Mouse (Mus musculus) cerebellum, adult 2 months (tissue): Measurements from ENCODE around the gene Kcnip1. TPM values are rescaled to one million over a fixed set of nuclear protein-coding genes. Genes with fewer than 3 reads are reported as not detected.
A peak's percentile ranks its signal among the peaks of the same experiment; 100 is the strongest.

Source experiments
- DNase-seq, 2 experiments: peaks; one replicate each; pipeline ENCODE4 v3.0.0; 2021
- H3K27ac ChIP-seq: fragments of 200-500 bp; 2 replicates; pipeline ENCODE4 v1.5.1; 2012; ENCODE audit warnings: low read length, control low read depth, inconsistent platforms; ENCODE audit not compliant: insufficient read depth
- H3K27me3 ChIP-seq: fragments of 200-500 bp; 2 replicates; pipeline ENCODE4 v1.6.1; 2012; ENCODE audit warnings: inconsistent platforms, mild to moderate bottlenecking, low read length, moderate library complexity; ENCODE audit not compliant: control insufficient read depth, insufficient read depth
- H3K4me1 ChIP-seq: fragments of 200-500 bp; 2 replicates; pipeline ENCODE4 v1.6.1; 2011; ENCODE audit warnings: low read length; ENCODE audit not compliant: control insufficient read depth, insufficient read depth
- H3K4me3 ChIP-seq: fragments of 200-500 bp; replicated peaks from 2 replicates; pipeline ENCODE3; 2011; ENCODE audit warnings: mild to moderate bottlenecking, low read depth, low read length, control low read depth; ENCODE audit not compliant: insufficient read depth
- CTCF ChIP-seq: fragments of 200-500 bp; IDR thresholded peaks from 2 replicates; pipeline ENCODE4 v1.5.1; 2011; ENCODE audit warnings: low read depth, mild to moderate bottlenecking, control low read depth, low read length, moderate library complexity, borderline replicate concordance; ENCODE audit not compliant: insufficient read depth
- POLR2A ChIP-seq: fragments of 200-500 bp; IDR thresholded peaks from 2 replicates; pipeline ENCODE4 v1.6.1; 2011; ENCODE audit warnings: low read length, control low read depth, borderline replicate concordance; ENCODE audit not compliant: insufficient read depth
- WGBS: fragments of 180-500 bp; shearing (Covaris S2); methylation state at CpG from one replicate; pipeline ENCODE4 v1.1.7; 2018; 5-methylcytosine and 5-hydroxymethylcytosine counted together
- polyA plus RNA-seq: library from polyadenylated mRNA; depleted of rRNA; stranded (reverse); fragments of >200 nt; gene quantifications from 2 replicates; pipeline ENCODE4 v1.2.3, GENCODE M21; 2012; rRNA removed

Gene Kcnip1
- polyA plus RNA-seq: 78.8 and 84.2 TPM in 2 replicates

DNA sequence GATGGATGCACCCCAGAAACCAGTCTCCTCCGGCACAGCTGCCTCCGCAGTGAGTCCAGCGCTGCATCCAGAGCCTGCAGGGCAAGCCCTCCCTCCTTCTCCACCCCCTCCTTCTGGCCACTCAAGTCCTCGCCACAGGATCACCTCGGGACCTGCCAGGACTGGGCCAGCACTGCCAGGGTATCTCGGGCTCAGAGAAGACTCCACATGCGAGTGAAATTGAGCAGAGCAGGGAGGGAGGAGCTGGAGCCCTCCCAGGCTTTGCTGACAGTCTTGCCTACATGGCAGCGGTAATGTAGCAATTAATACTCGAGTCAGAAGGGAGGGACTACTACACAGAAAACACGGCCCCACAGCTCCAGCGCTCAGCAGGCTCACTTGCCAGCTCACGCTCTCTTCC lies at the start of gene Kcnip1:
Kcnip1 (minus strand) TSS at position 215 of the 400 bp plus-strand sequence.
- 4% methylated on average over 12 of the region's 12 CpGs for WGBS
- no peak for TF ChIP-seq POLR2A
- no peak for TF ChIP-seq CTCF
- Histone ChIP-seq H3K4me1 (peaks cover 6% of the 10 kb centered on the region), H3K27me3 (no peaks in the 10 kb centered on the region; the same call in 1 of the 2 replicates), H3K27ac (no peak within 1 kb of the TSS), H3K4me3 (peak within 1 kb of the TSS; percentile 23)
- DNase-seq: peak; percentile 53 to 63

- H3K4me3 ChIP-seq: no peak overlapping the region
- WGBS: 82% methylated on average over 5 of the region's 5 CpGs
- no peak for TF ChIP-seq CTCF
- TF ChIP-seq POLR2A: no peak
- DNase-seq: no peak
- no peak overlapping the region for H3K27ac ChIP-seq
- H3K27me3 ChIP-seq: no peaks in the 10 kb centered on the region
- H3K4me1 ChIP-seq: no peaks in the 10 kb centered on the region
Measured at GRCm38 (mm10) chr11:34040061-34040460, 47.1 kb upstream of the Kcnip1 start.

- TF ChIP-seq CTCF: no peak
- TF ChIP-seq POLR2A: no peak
- H3K27ac ChIP-seq: no peak overlapping the region
- H3K4me3 ChIP-seq: no peak overlapping the region
- no peaks in the 10 kb centered on the region for H3K27me3 ChIP-seq
- 85% methylated on average over 5 of the region's 5 CpGs for WGBS
- no peak for DNase-seq
- H3K4me1 ChIP-seq: no peaks in the 10 kb centered on the region
Measured at GRCm38 (mm10) chr11:34035909-34036658, 43.1 kb upstream of the Kcnip1 start.

DNA sequence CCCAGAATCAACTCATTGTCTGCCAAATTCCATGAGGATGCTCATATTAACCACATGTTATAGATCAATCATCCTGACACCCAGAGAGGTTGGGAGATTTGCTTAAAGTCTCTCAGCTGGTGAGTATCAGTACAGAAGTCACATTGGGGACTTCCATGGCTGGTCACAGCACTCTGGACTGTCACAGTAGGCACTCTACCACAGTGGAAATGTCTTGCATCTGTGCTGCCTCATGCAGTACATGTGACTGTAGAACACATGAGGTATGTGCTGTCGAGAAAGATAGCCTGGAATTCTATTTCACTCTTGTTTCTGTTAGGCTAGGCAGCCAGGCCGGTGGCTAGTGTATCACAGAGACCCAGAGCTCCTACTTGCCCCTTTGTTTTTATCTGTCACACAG lies 41.8 kb upstream of the Kcnip1 start:
- Histone ChIP-seq H3K4me3 (no peak overlapping the region), H3K4me1 (no peaks in the 10 kb centered on the region), H3K27me3 (no peaks in the 10 kb centered on the region), H3K27ac (no peak overlapping the region)
- TF ChIP-seq POLR2A (no peak), CTCF (no peak)
- no peak for DNase-seq
- 70% methylated on average over 2 of the region's 2 CpGs for WGBS

DNA sequence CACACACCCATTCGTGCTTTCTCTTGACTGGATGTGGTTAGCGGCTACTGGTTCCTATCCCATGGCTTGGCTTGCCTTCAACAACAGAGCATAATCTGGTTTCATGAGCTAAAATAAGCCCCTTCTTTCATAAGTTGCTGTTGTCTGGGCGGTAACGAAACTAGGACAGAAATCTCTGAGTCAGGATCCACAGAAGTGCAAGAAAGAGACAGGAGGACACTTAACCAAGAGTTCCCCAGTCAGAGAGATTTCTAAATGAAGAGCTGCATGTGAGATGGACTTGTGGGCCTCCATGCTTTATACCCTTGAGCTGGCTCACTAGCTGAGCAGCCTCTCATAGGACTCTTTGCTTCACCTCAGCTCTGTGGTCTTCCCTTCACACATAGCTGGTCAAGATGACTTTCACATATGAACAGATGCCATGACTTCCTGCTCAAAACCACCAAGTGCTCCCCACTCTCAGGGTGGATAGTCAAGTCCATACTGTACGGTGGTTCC lies 41.1 kb upstream of the Kcnip1 start:
- DNase-seq: no peak
- Histone ChIP-seq H3K27me3 (no peaks in the 10 kb centered on the region), H3K27ac (no peak overlapping the region), H3K4me3 (no peak overlapping the region), H3K4me1 (no peaks in the 10 kb centered on the region)
- WGBS: 88% methylated on average over 5 of the region's 5 CpGs
- TF ChIP-seq CTCF (no peak), POLR2A (no peak)

GRCm38 (mm10) chr11:34031015-34031805 lies 38.3 kb upstream of the Kcnip1 start:
- 68% methylated on average over 8 of the region's 8 CpGs for whole genome bisulfite sequencing
- H3K27me3 ChIP-seq: no peaks in the 10 kb centered on the region
- no peak overlapping the region for H3K4me3 ChIP-seq
- DNase-seq: no peak
- no peaks in the 10 kb centered on the region for H3K4me1 ChIP-seq
- H3K27ac ChIP-seq: no peak overlapping the region
- TF ChIP-seq CTCF: no peak
- TF ChIP-seq POLR2A: no peak

- no peaks in the 10 kb centered on the region for H3K4me1 ChIP-seq
- WGBS: 52% methylated on average over 5 of the region's 5 CpGs
- no peaks in the 10 kb centered on the region for H3K27me3 ChIP-seq
- H3K27ac ChIP-seq: no peak overlapping the region
- no peak for TF ChIP-seq CTCF
- no peak for TF ChIP-seq POLR2A
- no peak overlapping the region for H3K4me3 ChIP-seq
- DNase-seq: no peak
Measured at GRCm38 (mm10) chr11:34029658-34030057, 36.7 kb upstream of the Kcnip1 start.
